Mouse (Mus musculus) ES-E14 (cell line): ENCODE measurements around the gene Bcl9l.

Experiments
- CHD2 ChIP-seq: IDR thresholded peaks from 2 replicates; pipeline ENCODE4 v1.6.1; 2014; ENCODE audit warnings: mild to moderate bottlenecking, low read depth, low read length, inconsistent platforms
- HCFC1 ChIP-seq: IDR thresholded peaks from 2 replicates; pipeline ENCODE4 v1.6.1; 2012; ENCODE audit warnings: low read length, inconsistent platforms, borderline replicate concordance; ENCODE audit not compliant: insufficient read depth
- MAFK ChIP-seq: IDR thresholded peaks from 2 replicates; pipeline ENCODE4 v1.6.1; 2014; ENCODE audit warnings: mild to moderate bottlenecking, low read depth, low read length, inconsistent platforms; ENCODE audit not compliant: insufficient read depth

DNA sequence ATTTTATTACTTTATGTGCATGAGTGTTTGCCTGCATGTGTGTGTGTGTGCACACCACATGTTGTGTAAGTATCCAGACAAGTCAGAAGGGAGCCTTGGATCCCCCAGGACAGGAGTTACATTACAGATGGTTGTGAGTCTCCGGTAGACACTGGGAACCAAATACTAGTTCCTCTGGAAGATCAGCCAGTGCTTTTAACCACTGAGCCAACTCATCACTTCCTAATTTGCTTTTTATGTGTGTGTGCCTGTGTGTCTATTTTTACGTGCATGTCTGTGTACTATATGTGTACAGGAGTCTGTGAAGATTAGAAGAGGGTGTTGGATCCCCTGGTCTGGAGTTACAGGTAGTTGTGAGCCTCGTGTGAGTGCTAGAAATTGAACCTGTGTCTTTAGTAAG lies 58.1 kb downstream of the Bcl9l start:
- TF ChIP-seq HCFC1 (no peak), CHD2 (no peak), MAFK (no peak)
